Mouse (Mus musculus) megakaryocyte, embryonic 14.5 days (primary cell): ENCODE results near the gene Magohb. TPM values are rescaled to one million over a fixed set of nuclear protein-coding genes. Genes with fewer than 3 reads are reported as not detected.

Source experiments
- H3K27me3 ChIP-seq: replicated peaks from 2 replicates; pipeline ENCODE3; 2012; ENCODE audit warnings: inconsistent platforms
- H3K36me3 ChIP-seq: replicated peaks from 2 replicates; pipeline ENCODE3; 2012; ENCODE audit warnings: low read length, inconsistent platforms, mixed read lengths
- H3K4me1 ChIP-seq: 2 replicates; pipeline ENCODE4 v1.6.1; 2012; ENCODE audit warnings: inconsistent platforms
- H3K4me3 ChIP-seq: replicated peaks from 2 replicates; pipeline ENCODE3; 2012; ENCODE audit warnings: moderate library complexity, mild to moderate bottlenecking, inconsistent platforms
- H3K9me3 ChIP-seq: 2 replicates; pipeline ENCODE4 v1.6.1; 2012; ENCODE audit warnings: inconsistent platforms
- FLI1 ChIP-seq: IDR thresholded peaks from 2 replicates; pipeline ENCODE4 v1.6.1; 2012; ENCODE audit warnings: low read length, inconsistent platforms, mixed read lengths
- GATA1 ChIP-seq: IDR thresholded peaks from 3 replicates; pipeline ENCODE4 v1.6.1; 2012; ENCODE audit warnings: mixed read lengths, low read length, inconsistent platforms, borderline replicate concordance
- polyA plus RNA-seq: library from polyadenylated mRNA; stranded (reverse); fragments of >175 nt; gene quantifications from 2 replicates; pipeline ENCODE4 v1.2.3, GENCODE M21; 2012; ENCODE audit warnings: low replicate concordance; ENCODE audit not compliant: insufficient read depth

Gene Magohb
- polyA plus RNA-seq, 1 experiment: not detected

DNA sequence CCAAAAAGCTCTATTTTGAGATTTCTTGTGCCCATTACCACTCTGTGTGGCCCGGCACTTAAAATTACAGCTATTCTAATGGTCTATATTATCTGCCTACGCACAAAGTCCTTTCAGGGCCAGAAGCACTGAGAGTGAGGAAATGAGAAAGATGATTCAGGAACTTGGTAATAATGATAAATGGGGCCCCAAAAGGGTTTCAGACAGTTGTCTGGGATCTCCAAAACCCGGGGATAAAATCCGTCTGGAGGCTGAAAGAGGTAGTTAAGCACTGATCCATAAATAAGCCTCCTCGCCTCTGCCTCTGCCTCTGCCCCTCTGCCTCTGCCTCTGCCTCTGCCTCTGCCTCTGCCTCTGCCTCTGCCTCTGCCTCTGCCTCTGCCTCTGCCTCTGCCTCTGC is 28.9 kb downstream of the Magohb start:
- no peaks in the 10 kb centered on the region for H3K27me3 ChIP-seq
- H3K4me1 ChIP-seq: peaks cover 4% of the 10 kb centered on the region; the same call in 1 of the 2 replicates
- H3K4me3 ChIP-seq: no peak overlapping the region
- H3K36me3 ChIP-seq: no peaks in the 10 kb centered on the region
- no peaks in the 10 kb centered on the region for H3K9me3 ChIP-seq
- TF ChIP-seq GATA1: no peak
- TF ChIP-seq FLI1: no peak

DNA sequence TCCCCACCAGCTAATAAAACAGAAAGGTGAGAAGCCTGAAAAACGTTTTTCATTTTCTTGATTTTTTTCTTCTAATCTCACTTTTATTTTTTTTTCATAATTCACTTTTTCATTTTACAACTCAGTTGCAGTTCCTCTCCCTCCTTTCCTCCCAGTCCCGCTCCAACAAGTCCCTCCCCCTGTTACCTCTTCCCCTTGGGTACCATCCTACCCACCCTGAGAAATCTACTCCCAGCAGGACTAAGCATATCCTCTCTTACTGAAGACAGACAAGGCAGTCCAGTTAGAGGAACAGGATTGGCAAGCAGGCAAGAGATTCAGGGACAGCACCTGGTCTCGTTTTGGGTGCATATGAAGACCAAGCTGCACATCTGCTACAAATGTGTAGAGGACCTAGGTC is 30.3 kb downstream of the Magohb start:
- H3K4me3 ChIP-seq: no peak overlapping the region
- H3K9me3 ChIP-seq: no peaks in the 10 kb centered on the region
- H3K36me3 ChIP-seq: no peaks in the 10 kb centered on the region
- H3K27me3 ChIP-seq: no peaks in the 10 kb centered on the region
- peaks cover 4% of the 10 kb centered on the region; the same call in 1 of the 2 replicates for H3K4me1 ChIP-seq
- no peak for TF ChIP-seq FLI1

DNA sequence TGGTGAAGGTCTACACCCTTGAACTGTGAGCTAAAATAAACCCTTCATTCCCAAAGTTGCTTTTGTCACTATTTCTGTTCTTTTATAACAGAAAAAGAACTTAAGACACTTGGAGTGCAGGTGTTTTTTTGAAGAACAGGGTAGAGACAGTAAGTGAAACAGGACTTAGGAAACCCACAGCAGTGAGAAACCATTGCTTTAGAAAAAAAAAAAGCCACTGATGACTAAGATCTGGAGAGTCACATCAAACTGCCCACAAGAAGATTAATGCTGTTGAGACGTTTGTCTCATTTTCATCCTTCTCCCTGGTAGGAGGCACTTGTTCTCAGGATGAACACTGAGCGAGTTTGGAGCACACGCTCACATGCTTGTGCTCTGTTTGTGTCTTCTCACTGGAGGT is 31.0 kb downstream of the Magohb start:
- H3K36me3 ChIP-seq: no peaks in the 10 kb centered on the region
- H3K27me3 ChIP-seq: no peaks in the 10 kb centered on the region
- no peak for TF ChIP-seq GATA1
- no peak for TF ChIP-seq FLI1

DNA sequence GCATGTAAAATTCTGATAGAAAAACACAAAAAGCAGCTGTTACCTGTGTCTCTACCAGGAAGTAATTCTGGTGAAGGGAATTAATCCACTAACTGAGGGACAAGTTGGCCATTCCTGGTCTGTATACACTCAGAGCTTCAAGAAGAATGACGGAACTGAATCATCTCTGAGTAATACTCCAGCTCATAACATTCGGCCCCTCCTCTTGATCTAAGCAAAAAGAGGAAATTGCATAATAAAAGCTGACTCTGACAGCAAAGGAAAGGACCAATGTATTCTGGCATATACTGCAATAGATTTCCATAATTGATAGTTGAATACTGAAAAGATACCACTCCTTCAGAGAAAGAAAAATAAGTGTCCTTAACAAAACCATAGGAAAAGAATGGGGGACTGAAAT is 45.8 kb downstream of the Magohb start, which contains the start of gene Klra2:
TSS of gene Klra2 (minus strand) at position 157 of the 400 bp plus-strand sequence.
- Histone ChIP-seq H3K9me3 (no peaks in the 10 kb centered on the region), H3K4me3 (no peak within 1 kb of the TSS), H3K27me3 (no peaks in the 10 kb centered on the region), H3K4me1 (no peaks in the 10 kb centered on the region), H3K36me3 (no peaks in the 10 kb centered on the region)
- TF ChIP-seq FLI1: no peak
- TF ChIP-seq GATA1: no peak

More for the DNA sequence above, 31.0 kb downstream of the Magohb start:
- peaks cover 4% of the 10 kb centered on the region; the same call in 1 of the 2 replicates for H3K4me1 ChIP-seq
- H3K9me3 ChIP-seq: no peaks in the 10 kb centered on the region
- no peak overlapping the region for H3K4me3 ChIP-seq

DNA sequence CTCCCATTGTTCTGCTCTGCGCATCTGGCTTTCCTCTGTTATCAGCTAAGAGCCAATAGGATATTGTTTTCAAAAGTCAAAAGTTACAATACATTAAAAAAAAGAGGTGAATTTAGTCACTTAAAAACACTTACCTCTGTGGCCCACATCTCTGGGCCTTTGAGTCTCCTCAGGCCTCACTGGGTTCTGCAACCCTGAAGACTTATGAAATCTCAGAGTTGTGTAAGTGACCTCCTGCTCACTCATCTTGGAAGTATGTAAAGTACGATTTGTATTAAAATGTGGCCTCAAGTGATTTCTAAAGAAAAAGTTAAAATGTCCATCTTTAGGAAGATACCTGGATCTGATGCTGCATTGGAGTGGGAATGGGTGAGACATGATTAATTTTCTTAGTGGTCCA is 48.0 kb downstream of the Magohb start:
- Histone ChIP-seq H3K9me3 (no peaks in the 10 kb centered on the region), H3K27me3 (no peaks in the 10 kb centered on the region), H3K4me1 (no peaks in the 10 kb centered on the region), H3K4me3 (no peak overlapping the region), H3K36me3 (no peaks in the 10 kb centered on the region)
- TF ChIP-seq FLI1: no peak
- no peak for TF ChIP-seq GATA1

Other genes with a start within 250 kb of the Magohb start
- gene Klra2, start 45.9 kb downstream of the Magohb start, polyA plus RNA-seq: not detected in 2 replicates
- gene Styk1, start 60.4 kb upstream of the Magohb start, polyA plus RNA-seq: not detected in 2 replicates
- gene Ybx3, start 95.2 kb upstream of the Magohb start, polyA plus RNA-seq: 690 and 1,206 TPM in 2 replicates
- gene 5430401F13Rik, start 193.2 kb upstream of the Magohb start, polyA plus RNA-seq: not detected in 2 replicates
- gene Gm6619, start 193.2 kb upstream of the Magohb start, polyA plus RNA-seq: not detected in 2 replicates